Mouse (Mus musculus): ENCODE measurements at regions not wholly inside any gene's neighbourhood (a gene's known extent, or its start where the extent isn't known, plus 50 kb on each side); places are given as distances from the start of the nearest gene placed in this dataset.

DNA sequence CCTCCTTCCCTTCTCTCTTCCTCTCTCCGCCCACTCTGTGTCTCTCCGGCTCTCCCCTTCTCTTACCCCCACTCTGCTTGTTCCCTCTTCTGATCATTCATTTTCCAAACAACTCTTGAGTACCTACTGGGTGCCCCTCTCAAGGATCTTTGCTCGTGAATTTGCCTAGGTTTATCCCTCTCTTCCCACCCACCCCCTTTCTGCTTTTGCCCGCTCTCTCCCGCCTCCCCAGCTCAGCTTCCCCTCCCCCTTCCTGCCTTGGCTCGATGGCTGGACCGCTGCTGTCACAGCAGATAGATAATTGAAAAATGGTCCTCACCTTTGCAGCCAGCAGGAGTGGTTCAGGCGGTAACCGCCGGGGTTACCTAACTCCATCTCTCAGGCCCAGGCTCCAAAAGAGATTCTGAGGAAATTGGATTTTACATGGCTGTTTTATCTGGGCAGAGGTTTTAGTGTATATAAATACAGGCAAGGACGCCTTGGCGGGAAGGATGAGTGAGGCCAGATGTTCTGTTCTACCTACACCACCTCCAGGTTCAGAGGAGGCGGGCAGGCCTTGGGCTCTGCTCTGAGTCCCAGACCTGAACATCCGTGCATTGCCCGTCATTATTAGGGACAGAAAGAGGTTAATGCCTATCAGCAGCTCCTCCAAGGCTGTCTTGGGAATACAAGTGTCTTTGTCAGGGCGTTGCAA, 60.8 kb upstream of the Btrc start:
- no peak for DNase-seq
- peak overlapping the region; percentile 90 for H3K4me2 ChIP-seq (ENCODE audit: low read depth)
- peak overlapping the region; percentile 98 for H3K27ac ChIP-seq (ENCODE audit: low read depth, low read length)
- H3K9ac ChIP-seq: peak overlapping the region; percentile 82
- no peaks in the 10 kb centered on the region for H3K9me3 ChIP-seq (ENCODE audit: low read length)
- WGBS: 6% methylated on average over 16 of the region's 16 CpGs
- TF ChIP-seq CTCF (IDR thresholded peaks at IDR 0.05; ENCODE audit: low read depth): no peak
- no peaks in the 10 kb centered on the region for H3K36me3 ChIP-seq (ENCODE audit: insufficient read depth)
- peaks cover 18% of the 10 kb centered on the region; the same call in 1 of the 2 replicates for H3K4me1 ChIP-seq (ENCODE audit: insufficient read depth)
- H3K4me3 ChIP-seq (ENCODE audit: low read depth, low read length): peak overlapping the region; percentile 57
- no peaks in the 10 kb centered on the region; the same call in none of the 2 replicates for H3K27me3 ChIP-seq (ENCODE audit: insufficient read depth, low read length)
- peak; percentile 2; the same call in 1 of the 2 replicates for ATAC-seq

DNA sequence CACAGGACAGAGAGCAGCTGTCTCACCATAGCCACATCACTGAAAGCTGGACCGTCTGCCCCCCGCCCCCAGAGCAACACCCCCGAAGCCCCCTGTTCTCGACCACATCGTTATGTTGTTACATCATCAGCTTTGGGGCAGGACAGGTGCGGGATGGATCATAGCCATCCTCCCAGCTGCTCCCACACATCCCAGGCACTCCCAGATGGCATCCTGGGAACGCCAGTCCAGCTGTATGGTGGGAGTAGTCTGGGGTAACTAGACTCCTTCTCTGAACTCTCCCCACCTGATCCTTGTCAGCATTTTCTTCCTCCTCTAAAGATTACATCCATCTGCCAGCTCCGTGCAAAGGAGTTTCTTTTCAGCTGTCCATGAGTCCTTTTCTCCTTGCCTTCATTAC, 59.0 kb upstream of the Btrc start:
- H3K9me3 ChIP-seq (ENCODE audit: low read length): no peaks in the 10 kb centered on the region
- no peaks in the 10 kb centered on the region for H3K36me3 ChIP-seq (ENCODE audit: insufficient read depth)
- WGBS: 10% methylated on average over 8 of the region's 8 CpGs
- no peak for DNase-seq
- TF ChIP-seq CTCF (IDR thresholded peaks at IDR 0.05; ENCODE audit: low read depth): no peak
- no peak for ATAC-seq
- no peak overlapping the region for H3K9ac ChIP-seq
- no peak overlapping the region for H3K27ac ChIP-seq (ENCODE audit: low read depth, low read length)
- no peak overlapping the region for H3K4me3 ChIP-seq (ENCODE audit: low read depth, low read length)
- no peak overlapping the region for H3K4me2 ChIP-seq (ENCODE audit: low read depth)
- no peaks in the 10 kb centered on the region; the same call in none of the 2 replicates for H3K27me3 ChIP-seq (ENCODE audit: insufficient read depth, low read length)
- H3K4me1 ChIP-seq (ENCODE audit: insufficient read depth): peaks cover 18% of the 10 kb centered on the region; the same call in 1 of the 2 replicates

DNA sequence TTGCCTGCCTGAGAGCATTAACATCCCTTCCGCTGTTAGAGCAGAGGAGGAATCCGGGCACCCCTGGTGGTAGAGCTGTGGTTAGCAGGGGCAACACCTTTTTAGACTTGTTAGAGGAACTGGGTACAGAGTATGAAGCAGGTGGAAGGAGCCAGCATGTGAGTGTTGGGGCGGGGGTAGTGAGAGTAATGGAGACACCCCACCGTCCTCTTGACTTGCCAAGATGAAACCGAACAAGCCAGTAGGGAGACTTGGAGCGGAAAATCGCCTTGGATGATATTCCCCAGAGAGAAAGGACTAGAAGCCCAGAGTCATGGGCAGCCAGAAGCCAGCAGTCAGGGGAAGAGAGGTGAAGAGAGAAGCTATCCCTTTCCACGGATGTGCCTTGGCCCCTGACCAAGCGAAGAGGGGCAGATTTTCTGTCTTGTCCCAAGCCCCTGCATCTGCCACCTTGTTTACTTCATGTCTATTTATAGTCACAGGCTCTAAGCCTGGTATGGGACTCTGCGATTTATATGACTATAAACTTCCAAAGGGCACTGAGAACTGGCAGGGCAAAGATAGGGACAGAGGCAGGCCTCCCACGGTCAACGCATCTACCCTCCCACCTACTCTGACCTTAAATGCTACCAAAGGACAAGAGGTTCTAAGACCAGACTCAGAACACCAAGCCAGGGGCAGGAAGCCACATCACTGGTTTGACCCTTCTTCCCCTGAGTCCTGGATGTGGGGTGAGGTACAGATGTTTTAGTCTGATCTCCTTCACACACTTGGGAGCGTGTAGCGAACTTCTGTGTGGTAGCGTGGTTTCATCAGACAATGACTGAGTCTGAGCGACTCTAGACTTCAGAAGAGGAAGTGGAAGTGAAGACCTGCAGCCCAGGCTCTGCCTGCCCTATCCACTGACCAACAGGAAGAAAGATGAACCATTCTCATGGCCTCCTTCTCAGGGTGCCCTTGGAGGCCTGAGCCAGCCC, 55.9 kb upstream of the Btrc start:
- ATAC-seq (no peak), DNase-seq (no peak)
- no peak overlapping the region for H3K4me3 ChIP-seq (ENCODE audit: low read depth, low read length)
- peak; percentile 65 for TF ChIP-seq CTCF (IDR thresholded peaks at IDR 0.05; ENCODE audit: low read depth)
- H3K9ac ChIP-seq: no peak overlapping the region
- H3K27me3 ChIP-seq (ENCODE audit: insufficient read depth, low read length): no peaks in the 10 kb centered on the region; the same call in none of the 2 replicates
- H3K36me3 ChIP-seq (ENCODE audit: insufficient read depth): no peaks in the 10 kb centered on the region
- peaks cover 18% of the 10 kb centered on the region for H3K4me1 ChIP-seq (ENCODE audit: insufficient read depth)
- no peaks in the 10 kb centered on the region for H3K9me3 ChIP-seq (ENCODE audit: low read length)
- no peak overlapping the region for H3K27ac ChIP-seq (ENCODE audit: low read depth, low read length)
- 50% methylated on average over 16 of the region's 16 CpGs for WGBS
- H3K4me2 ChIP-seq (ENCODE audit: low read depth): no peak overlapping the region

DNA sequence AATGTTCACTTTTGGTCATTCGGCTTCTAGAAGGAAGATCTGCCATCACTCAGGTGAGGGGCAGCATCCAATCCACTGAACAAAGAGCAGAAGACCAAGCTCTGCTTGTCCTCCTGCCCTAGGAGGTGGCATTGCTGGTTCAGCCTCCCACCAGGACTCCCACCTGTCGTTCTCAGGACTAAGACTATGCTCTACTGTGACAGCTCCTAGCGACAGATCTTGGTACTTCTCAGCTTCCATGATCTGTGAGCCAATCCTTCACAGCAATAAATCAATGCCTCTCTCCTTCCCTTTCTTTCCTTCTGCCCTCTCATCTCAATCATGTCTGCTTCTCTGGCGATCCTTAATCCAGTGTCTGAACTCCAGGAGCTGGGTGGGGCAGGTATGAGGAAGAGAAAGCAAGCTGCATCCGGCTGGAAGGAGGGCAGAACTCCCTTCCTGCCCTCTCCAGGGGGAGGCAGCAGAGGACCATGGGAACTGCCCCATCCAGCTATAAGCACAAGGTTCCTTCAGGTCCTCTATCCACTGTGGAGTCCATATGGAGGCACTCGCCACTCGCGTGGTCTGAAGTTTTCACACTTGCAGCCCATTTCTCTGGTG, 54.8 kb upstream of the Btrc start:
- H3K9ac ChIP-seq: no peak overlapping the region
- H3K27me3 ChIP-seq (ENCODE audit: insufficient read depth, low read length): no peaks in the 10 kb centered on the region; the same call in none of the 2 replicates
- H3K4me1 ChIP-seq (ENCODE audit: insufficient read depth): peaks cover 16% of the 10 kb centered on the region; the same call in 1 of the 2 replicates
- no peaks in the 10 kb centered on the region for H3K36me3 ChIP-seq (ENCODE audit: insufficient read depth)
- H3K9me3 ChIP-seq (ENCODE audit: low read length): no peaks in the 10 kb centered on the region
- H3K4me3 ChIP-seq (ENCODE audit: low read depth, low read length): no peak overlapping the region
- WGBS: 56% methylated on average over 8 of the region's 8 CpGs
- no peak overlapping the region for H3K27ac ChIP-seq (ENCODE audit: low read depth, low read length)
- no peak overlapping the region for H3K4me2 ChIP-seq (ENCODE audit: low read depth)
- ATAC-seq: no peak
- no peak for DNase-seq
- TF ChIP-seq CTCF (IDR thresholded peaks at IDR 0.05; ENCODE audit: low read depth): peak; percentile 38

DNA sequence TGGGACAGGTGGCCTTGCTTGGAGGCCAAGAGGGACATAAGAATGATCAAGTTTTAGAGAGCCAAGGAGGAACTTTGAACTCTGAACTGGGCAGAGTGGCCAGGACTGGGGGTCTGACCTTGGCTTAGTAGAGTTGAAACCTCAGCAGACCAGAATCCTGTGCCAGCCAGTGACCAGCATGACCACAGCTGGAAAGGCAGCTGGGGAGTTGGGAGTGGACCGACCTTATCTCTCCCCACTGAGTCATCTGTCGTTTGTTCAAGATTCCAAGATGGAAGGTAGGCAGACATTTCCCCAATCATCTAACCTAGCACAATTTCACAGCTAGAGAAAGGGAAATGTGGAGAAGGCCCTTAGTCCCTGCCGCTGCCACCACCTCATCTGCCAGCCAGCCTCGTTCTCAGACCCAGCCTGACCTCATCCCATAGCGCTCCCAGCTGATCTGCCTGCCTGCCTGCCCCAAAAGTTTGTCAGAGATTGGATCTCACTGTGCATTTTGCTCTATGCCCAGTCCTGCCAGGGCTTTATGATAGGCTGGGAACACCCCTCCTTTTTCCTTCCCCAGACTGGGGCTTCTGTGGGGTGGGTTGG, 53.1 kb upstream of the Btrc start:
- Histone ChIP-seq H3K4me1 (ENCODE audit: insufficient read depth) (peaks cover 16% of the 10 kb centered on the region; the same call in 1 of the 2 replicates), H3K9ac (no peak overlapping the region), H3K4me3 (ENCODE audit: low read depth, low read length) (no peak overlapping the region), H3K27ac (ENCODE audit: low read depth, low read length) (no peak overlapping the region), H3K9me3 (ENCODE audit: low read length) (no peaks in the 10 kb centered on the region), H3K36me3 (ENCODE audit: insufficient read depth) (no peaks in the 10 kb centered on the region), H3K27me3 (ENCODE audit: insufficient read depth, low read length) (no peaks in the 10 kb centered on the region; the same call in none of the 2 replicates), H3K4me2 (ENCODE audit: low read depth) (peak overlapping the region; percentile 32)
- no peak for ATAC-seq
- TF ChIP-seq CTCF (IDR thresholded peaks at IDR 0.05; ENCODE audit: low read depth): no peak
- DNase-seq: no peak
- 41% methylated on average over 5 of the region's 5 CpGs for WGBS

DNA sequence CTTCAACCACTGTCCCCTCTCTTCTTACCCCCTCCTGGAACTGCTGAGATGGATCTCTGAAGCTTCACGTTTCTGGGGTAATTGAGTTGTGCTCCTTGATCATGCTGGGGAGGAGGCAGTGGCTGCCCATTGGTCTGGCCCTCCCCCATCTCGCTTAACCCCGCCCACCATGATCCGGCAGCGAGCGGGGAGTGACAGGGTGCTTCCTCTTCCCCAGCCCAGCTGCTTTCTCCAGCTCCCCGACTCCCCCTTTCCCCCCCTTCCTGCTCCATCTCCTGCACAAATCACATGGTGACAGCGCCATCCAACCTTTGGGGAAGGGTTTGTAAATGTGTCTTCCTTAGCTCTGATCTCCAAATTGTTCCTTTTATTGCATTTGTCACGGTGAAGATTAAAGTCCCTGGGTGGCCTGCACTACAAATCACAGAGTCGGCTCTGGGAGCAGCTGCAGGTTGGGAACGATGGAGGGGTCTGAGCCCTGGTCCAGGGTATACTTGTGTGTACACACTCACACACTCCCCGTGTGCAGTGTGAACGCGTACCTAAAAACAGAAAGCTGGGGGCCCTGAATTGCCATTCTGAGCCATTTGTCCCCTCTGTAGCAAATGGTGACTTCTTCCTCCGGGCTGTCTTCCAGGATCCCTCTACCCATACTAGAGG, 52.5 kb upstream of the Btrc start:
- no peaks in the 10 kb centered on the region for H3K36me3 ChIP-seq (ENCODE audit: insufficient read depth)
- DNase-seq (no peak), ATAC-seq (peak; percentile 70)
- 0 out of 2 replicates have a peak, but pooled peaks have one; percentile 2 for TF ChIP-seq CTCF (IDR thresholded peaks at IDR 0.05; ENCODE audit: low read depth)
- H3K27me3 ChIP-seq (ENCODE audit: insufficient read depth, low read length): no peaks in the 10 kb centered on the region; the same call in 1 of the 2 replicates
- no peak overlapping the region for H3K9ac ChIP-seq
- H3K9me3 ChIP-seq (ENCODE audit: low read length): no peaks in the 10 kb centered on the region
- WGBS: 15% methylated on average over 15 of the region's 15 CpGs
- peak overlapping the region; percentile 32 for H3K4me2 ChIP-seq (ENCODE audit: low read depth)
- H3K27ac ChIP-seq (ENCODE audit: low read depth, low read length): peak overlapping the region; percentile 67
- H3K4me1 ChIP-seq (ENCODE audit: insufficient read depth): peaks cover 16% of the 10 kb centered on the region; the same call in 1 of the 2 replicates
- H3K4me3 ChIP-seq (ENCODE audit: low read depth, low read length): no peak overlapping the region
